Mouse (Mus musculus) small intestine, adult 2 months (tissue): Measurements from ENCODE around the gene Ntpcr.

Experiments used
- CTCF ChIP-seq: fragments of 200-500 bp; IDR thresholded peaks from 2 replicates; pipeline ENCODE4 v1.5.1; 2012; ENCODE audit warnings: low read depth, mild to moderate bottlenecking, control low read depth, inconsistent platforms, low read length, moderate library complexity, mixed read lengths; ENCODE audit not compliant: insufficient replicate concordance, insufficient read length; ENCODE audit errors: extremely low read depth
- POLR2A ChIP-seq: fragments of 200-500 bp; IDR thresholded peaks from 2 replicates; pipeline ENCODE4 v1.6.1; 2012; ENCODE audit warnings: low read depth, mild to moderate bottlenecking, control low read depth, inconsistent platforms, low read length, moderate library complexity

DNA sequence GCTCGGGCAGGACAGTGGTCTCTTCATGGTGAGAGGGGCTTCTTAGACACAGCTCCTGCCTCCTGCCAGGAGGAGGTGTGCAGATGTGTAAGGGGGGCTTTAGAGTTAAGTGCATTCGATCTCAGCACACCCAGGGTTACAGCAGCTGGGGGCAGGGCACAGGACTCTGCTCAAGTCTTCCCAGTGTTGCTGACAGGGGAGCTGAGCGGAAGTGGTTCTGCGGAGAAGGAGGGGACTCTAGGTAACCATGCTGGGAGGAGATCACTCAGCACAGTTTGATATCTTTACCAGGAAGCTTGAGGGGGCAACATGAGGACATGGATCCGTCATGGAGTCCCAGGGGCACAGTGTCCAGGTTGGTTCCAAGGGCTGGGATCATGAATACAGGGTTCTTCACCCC, 11.6 kb downstream of the Ntpcr start:
- no peak for TF ChIP-seq CTCF
- no peak for TF ChIP-seq POLR2A
